Mouse (Mus musculus): ENCODE data around the gene Rp9. TPM values are rescaled to one million over a fixed set of nuclear protein-coding genes. Genes with fewer than 3 reads are reported as not detected.

Gene Rp9
- polyA plus RNA-seq, 1 experiment from 2014 or later: 51.1 TPM

- peaks cover 3 to 20% of the 10 kb centered on the region in 2 experiments for H3K4me1 ChIP-seq (ENCODE audit: control insufficient read depth in 2 of 2, insufficient read depth in 2 of 2, low read length in 2 of 2)
- H3K9me3 ChIP-seq (ENCODE audit: control insufficient read depth, low read length): no peaks in the 10 kb centered on the region
- under 1% methylated on average over 41 of the region's 44 CpGs for WGBS
- ATAC-seq (ENCODE audit: insufficient number of reproducible peaks, insufficient read depth, low FRiP score, low read depth): peak; percentile 97
- peak within 1 kb of the TSS; percentile 86 for H3K9ac ChIP-seq (ENCODE audit: low read length)
- no peaks in the 10 kb centered on the region for H3K27me3 ChIP-seq (ENCODE audit: control insufficient read depth, insufficient read depth, low read length)
- H3K4me3 ChIP-seq (ENCODE audit: control insufficient read depth in 1 of 2, insufficient read depth in 1 of 2, low read depth in 1 of 2, low read length in 2 of 2): peak within 1 kb of the TSS; percentile 82 to 98
- H3K4me2 ChIP-seq (ENCODE audit: low read length): peak within 1 kb of the TSS; percentile 79
- no peaks in the 10 kb centered on the region for H3K36me3 ChIP-seq (ENCODE audit: control insufficient read depth, insufficient read depth, low read length)
- peak within 1 kb of the TSS; percentile 92 to 97 for H3K27ac ChIP-seq (replicated peaks in 1 of 2; ENCODE audit: control insufficient read depth in 1 of 2, insufficient read depth in 1 of 2, low read depth in 2 of 2, low read length in 2 of 2)
Observed at GRCm38 (mm10) chr9:22389021-22389476, 80.5 kb downstream of the Rp9 start, which contains the start of gene Anln. Anln (minus strand) TSS chr9:22389188.

DNA sequence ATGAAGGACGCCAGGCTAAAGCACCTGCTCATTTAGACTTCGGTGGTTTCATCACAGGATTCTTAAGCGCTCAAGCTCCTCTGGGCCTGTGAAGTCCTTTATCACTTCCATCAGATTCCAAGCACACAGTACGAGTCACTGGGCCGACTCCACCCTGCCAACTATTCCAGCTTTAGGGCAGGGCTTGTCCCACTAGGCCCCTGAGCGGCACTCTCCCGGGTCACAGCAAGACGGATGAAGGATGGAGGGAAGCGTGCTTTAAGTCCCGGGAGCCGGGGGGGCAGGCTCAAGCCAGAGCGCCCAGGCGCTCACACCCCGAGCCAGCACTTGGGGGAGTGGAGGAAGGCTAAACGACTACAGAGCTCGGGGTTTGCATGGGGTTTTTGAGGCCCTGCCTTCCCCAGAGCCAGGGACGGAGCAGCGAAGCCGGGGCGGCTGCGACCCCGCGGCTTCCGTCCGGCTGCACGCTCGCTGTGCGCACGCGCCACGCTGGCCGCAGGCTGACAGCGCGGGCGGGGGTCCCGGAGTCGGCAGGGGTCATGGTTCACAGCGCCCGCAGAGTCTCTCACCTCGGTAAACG, 81.1 kb downstream of the Rp9 start:
- Histone ChIP-seq H3K36me3 (ENCODE audit: control insufficient read depth, insufficient read depth, low read length) (no peaks in the 10 kb centered on the region), H3K4me2 (ENCODE audit: low read length) (peak overlapping the region; percentile 79), H3K27ac (replicated peaks in 1 of 2; ENCODE audit: control insufficient read depth in 1 of 2, insufficient read depth in 1 of 2, low read depth in 2 of 2, low read length in 2 of 2) (peak overlapping the region; percentile 92 to 97), H3K4me3 (ENCODE audit: control insufficient read depth in 1 of 2, insufficient read depth in 1 of 2, low read depth in 1 of 2, low read length in 2 of 2) (peak overlapping the region; percentile 82 to 98), H3K4me1 (ENCODE audit: control insufficient read depth in 2 of 2, insufficient read depth in 2 of 2, low read length in 2 of 2) (peaks cover 3 to 20% of the 10 kb centered on the region in 2 experiments), H3K9ac (ENCODE audit: low read length) (peak overlapping the region; percentile 86), H3K9me3 (ENCODE audit: control insufficient read depth, low read length) (no peaks in the 10 kb centered on the region), H3K27me3 (ENCODE audit: control insufficient read depth, insufficient read depth, low read length) (no peaks in the 10 kb centered on the region)
- 1% methylated on average over 37 of the region's 41 CpGs for WGBS
- ATAC-seq (ENCODE audit: insufficient number of reproducible peaks, insufficient read depth, low FRiP score, low read depth): peak; percentile 65

DNA sequence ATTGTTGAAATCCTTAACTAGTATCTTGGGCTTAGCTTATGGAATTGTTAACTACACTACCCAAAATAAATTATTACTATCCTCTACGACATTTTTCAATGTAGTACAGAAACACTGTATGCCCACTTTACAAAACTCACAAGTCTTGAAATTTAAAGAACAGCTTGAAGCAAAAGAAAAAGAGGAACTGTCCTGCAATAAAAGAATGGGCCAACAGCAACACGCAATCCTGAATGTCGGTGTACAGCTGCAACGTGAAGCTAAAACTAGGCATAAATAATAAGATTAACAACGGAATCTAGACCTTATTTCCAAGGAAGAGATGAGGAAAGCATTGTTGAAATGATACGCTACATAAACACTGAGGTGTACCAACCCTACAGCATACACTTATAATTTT, 81.6 kb downstream of the Rp9 start:
- Histone ChIP-seq H3K4me2 (ENCODE audit: low read length) (peak overlapping the region; percentile 79), H3K4me3 (ENCODE audit: control insufficient read depth in 1 of 2, insufficient read depth in 1 of 2, low read depth in 1 of 2, low read length in 2 of 2) (peak overlapping the region; percentile 82 to 98), H3K27me3 (ENCODE audit: control insufficient read depth, insufficient read depth, low read length) (no peaks in the 10 kb centered on the region), H3K4me1 (ENCODE audit: control insufficient read depth in 2 of 2, insufficient read depth in 2 of 2, low read length in 2 of 2) (peaks cover 3 to 20% of the 10 kb centered on the region in 2 experiments), H3K27ac (replicated peaks in 1 of 2; ENCODE audit: control insufficient read depth in 1 of 2, insufficient read depth in 1 of 2, low read depth in 2 of 2, low read length in 2 of 2) (peak overlapping the region; percentile 92 to 97; a peak in 3 of 4 replicates), H3K9ac (ENCODE audit: low read length) (peak overlapping the region; percentile 86), H3K36me3 (ENCODE audit: control insufficient read depth, insufficient read depth, low read length) (0 out of 2 replicates have a peak, but pooled peaks cover 3% of the 10 kb centered on the region), H3K9me3 (ENCODE audit: control insufficient read depth, low read length) (no peaks in the 10 kb centered on the region)
- 14% methylated on average over 6 of the region's 6 CpGs for WGBS
- no peak for ATAC-seq (ENCODE audit: insufficient number of reproducible peaks, insufficient read depth, low FRiP score, low read depth)

DNA sequence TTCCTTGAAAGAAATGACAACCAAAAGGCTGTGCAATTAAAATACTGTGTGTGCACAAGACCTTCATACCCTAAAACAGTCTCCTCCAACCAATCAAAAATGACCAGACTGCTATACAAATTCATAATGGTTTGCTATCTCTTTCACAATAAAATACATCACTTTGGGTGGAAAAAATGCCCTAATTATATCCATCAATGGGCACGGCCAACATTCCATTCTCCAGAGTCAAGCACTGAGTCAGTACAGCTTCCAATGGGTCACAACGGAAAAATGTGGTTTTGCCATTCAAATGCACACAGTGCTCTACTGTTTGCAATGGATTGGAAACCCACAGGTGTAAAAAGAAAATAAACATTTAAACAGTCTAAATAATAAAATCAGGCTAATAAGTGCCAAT, 83.7 kb downstream of the Rp9 start:
- Histone ChIP-seq H3K9me3 (ENCODE audit: control insufficient read depth, low read length) (no peaks in the 10 kb centered on the region), H3K4me1 (ENCODE audit: control insufficient read depth in 2 of 2, insufficient read depth in 2 of 2, low read length in 2 of 2) (peaks cover 3 to 20% of the 10 kb centered on the region in 2 experiments), H3K4me2 (ENCODE audit: low read length) (peak overlapping the region; percentile 79), H3K27ac (replicated peaks in 1 of 2; ENCODE audit: control insufficient read depth in 1 of 2, insufficient read depth in 1 of 2, low read depth in 2 of 2, low read length in 2 of 2) (no peak overlapping the region), H3K4me3 (ENCODE audit: control insufficient read depth in 1 of 2, insufficient read depth in 1 of 2, low read depth in 1 of 2, low read length in 2 of 2) (no peak overlapping the region), H3K27me3 (ENCODE audit: control insufficient read depth, insufficient read depth, low read length) (no peaks in the 10 kb centered on the region), H3K36me3 (ENCODE audit: control insufficient read depth, insufficient read depth, low read length) (peaks cover 23% of the 10 kb centered on the region), H3K9ac (ENCODE audit: low read length) (no peak overlapping the region; the same call in 1 of the 2 replicates)
- ATAC-seq (ENCODE audit: insufficient number of reproducible peaks, insufficient read depth, low FRiP score, low read depth): no peak
- 61% methylated on average over 2 of the region's 2 CpGs for WGBS

- Histone ChIP-seq H3K36me3 (ENCODE audit: control insufficient read depth, insufficient read depth, low read length) (peaks cover 93% of the 10 kb centered on the region), H3K4me1 (ENCODE audit: control insufficient read depth in 2 of 2, insufficient read depth in 2 of 2, low read length in 2 of 2) (no peaks in the 10 kb centered on the region), H3K27ac (replicated peaks in 1 of 2; ENCODE audit: control insufficient read depth in 1 of 2, insufficient read depth in 1 of 2, low read depth in 2 of 2, low read length in 2 of 2) (no peak overlapping the region), H3K4me3 (ENCODE audit: control insufficient read depth in 1 of 2, insufficient read depth in 1 of 2, low read depth in 1 of 2, low read length in 2 of 2) (no peak overlapping the region), H3K9ac (ENCODE audit: low read length) (no peak overlapping the region), H3K27me3 (ENCODE audit: control insufficient read depth, insufficient read depth, low read length) (no peaks in the 10 kb centered on the region), H3K9me3 (ENCODE audit: control insufficient read depth, low read length) (no peaks in the 10 kb centered on the region), H3K4me2 (ENCODE audit: low read length) (no peak overlapping the region)
- WGBS: 84% methylated on average over 5 of the region's 5 CpGs
- ATAC-seq (ENCODE audit: insufficient number of reproducible peaks, insufficient read depth, low FRiP score, low read depth): no peak
Observed at GRCm38 (mm10) chr9:22376086-22376485, 93.5 kb downstream of the Rp9 start.

DNA sequence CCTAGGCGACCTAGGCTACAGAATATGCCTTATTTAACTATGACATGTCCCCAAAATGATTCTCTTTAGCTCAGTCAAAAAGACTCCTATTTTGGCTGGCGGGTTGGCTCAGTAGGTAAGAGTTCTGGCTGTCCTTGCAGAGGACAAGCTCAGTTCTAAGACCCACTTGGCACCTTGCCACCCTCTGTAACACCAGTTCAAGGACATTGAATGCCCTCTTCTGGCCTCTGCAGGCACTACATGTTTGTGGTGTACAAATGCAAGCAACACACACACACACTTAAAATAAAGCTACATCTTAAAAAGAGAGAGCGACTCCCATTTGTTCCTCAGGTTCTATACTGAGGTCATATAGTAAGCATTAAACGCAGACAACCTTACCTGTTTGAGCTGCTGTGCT, 96.8 kb downstream of the Rp9 start:
- Histone ChIP-seq H3K4me3 (ENCODE audit: control insufficient read depth in 1 of 2, insufficient read depth in 1 of 2, low read depth in 1 of 2, low read length in 2 of 2) (no peak overlapping the region), H3K27me3 (ENCODE audit: control insufficient read depth, insufficient read depth, low read length) (no peaks in the 10 kb centered on the region), H3K9me3 (ENCODE audit: control insufficient read depth, low read length) (no peaks in the 10 kb centered on the region), H3K36me3 (ENCODE audit: control insufficient read depth, insufficient read depth, low read length) (peaks cover 90% of the 10 kb centered on the region), H3K4me2 (ENCODE audit: low read length) (no peak overlapping the region), H3K9ac (ENCODE audit: low read length) (no peak overlapping the region), H3K4me1 (ENCODE audit: control insufficient read depth in 2 of 2, insufficient read depth in 2 of 2, low read length in 2 of 2) (no peaks in the 10 kb centered on the region), H3K27ac (replicated peaks in 1 of 2; ENCODE audit: control insufficient read depth in 1 of 2, insufficient read depth in 1 of 2, low read depth in 2 of 2, low read length in 2 of 2) (no peak overlapping the region)
- WGBS: 96% methylated on average over 4 of the region's 4 CpGs
- ATAC-seq (ENCODE audit: insufficient number of reproducible peaks, insufficient read depth, low FRiP score, low read depth): no peak

DNA sequence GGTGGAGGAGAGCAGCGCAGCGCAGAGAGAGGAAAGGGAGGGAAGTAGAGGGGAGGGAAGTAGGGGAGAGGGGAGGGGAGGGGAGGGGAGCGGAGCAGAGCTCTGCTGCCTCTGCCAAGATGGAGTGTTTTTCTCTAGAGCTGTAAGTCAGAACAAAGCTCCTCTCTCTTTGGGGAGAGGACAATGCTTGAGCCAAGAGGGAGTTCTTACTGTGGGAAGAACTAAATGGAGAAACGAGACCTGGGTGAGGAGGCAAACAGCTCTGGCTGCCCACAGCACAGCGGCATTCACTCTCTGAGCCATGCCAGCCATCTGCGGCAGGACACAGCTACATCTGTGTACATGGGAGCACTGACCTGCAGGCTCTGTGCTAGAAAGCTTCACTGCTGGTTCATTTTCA, 101.5 kb downstream of the Rp9 start:
- no peak overlapping the region for H3K9ac ChIP-seq (ENCODE audit: low read length)
- no peak overlapping the region for H3K4me3 ChIP-seq (ENCODE audit: control insufficient read depth in 1 of 2, insufficient read depth in 1 of 2, low read depth in 1 of 2, low read length in 2 of 2)
- H3K27ac ChIP-seq (replicated peaks in 1 of 2; ENCODE audit: control insufficient read depth in 1 of 2, insufficient read depth in 1 of 2, low read depth in 2 of 2, low read length in 2 of 2): no peak overlapping the region
- H3K4me2 ChIP-seq (ENCODE audit: low read length): no peak overlapping the region
- H3K36me3 ChIP-seq (ENCODE audit: control insufficient read depth, insufficient read depth, low read length): peaks cover 95% of the 10 kb centered on the region
- H3K9me3 ChIP-seq (ENCODE audit: control insufficient read depth, low read length): no peaks in the 10 kb centered on the region
- H3K4me1 ChIP-seq (ENCODE audit: control insufficient read depth in 2 of 2, insufficient read depth in 2 of 2, low read length in 2 of 2): no peaks in the 10 kb centered on the region
- H3K27me3 ChIP-seq (ENCODE audit: control insufficient read depth, insufficient read depth, low read length): no peaks in the 10 kb centered on the region
- 84% methylated on average over 6 of the region's 6 CpGs for WGBS
- ATAC-seq (ENCODE audit: insufficient number of reproducible peaks, insufficient read depth, low FRiP score, low read depth): no peak

- H3K27ac ChIP-seq (replicated peaks in 1 of 2; ENCODE audit: control insufficient read depth in 1 of 2, insufficient read depth in 1 of 2, low read depth in 2 of 2, low read length in 2 of 2): no peak overlapping the region
- no peak overlapping the region for H3K4me3 ChIP-seq (ENCODE audit: control insufficient read depth in 1 of 2, insufficient read depth in 1 of 2, low read depth in 1 of 2, low read length in 2 of 2)
- no peaks in the 10 kb centered on the region for H3K27me3 ChIP-seq (ENCODE audit: control insufficient read depth, insufficient read depth, low read length)
- peaks cover 94% of the 10 kb centered on the region for H3K36me3 ChIP-seq (ENCODE audit: control insufficient read depth, insufficient read depth, low read length)
- no peaks in the 10 kb centered on the region for H3K4me1 ChIP-seq (ENCODE audit: control insufficient read depth in 2 of 2, insufficient read depth in 2 of 2, low read length in 2 of 2)
- ATAC-seq (ENCODE audit: insufficient number of reproducible peaks, insufficient read depth, low FRiP score, low read depth): no peak
- H3K9me3 ChIP-seq (ENCODE audit: control insufficient read depth, low read length): no peaks in the 10 kb centered on the region
- 94% methylated on average over 10 of the region's 10 CpGs for WGBS
- no peak overlapping the region for H3K4me2 ChIP-seq (ENCODE audit: low read length)
- H3K9ac ChIP-seq (ENCODE audit: low read length): no peak overlapping the region
Observed at GRCm38 (mm10) chr9:22366621-22367020, 102.9 kb downstream of the Rp9 start.

Measured in heart, embryonic 14.5 days (tissue).